Mouse (Mus musculus) spleen, postnatal 36 days (tissue): ENCODE results near the gene Zbtb20.
"Not testable (repeated sequence)": the region's sequence is repeated elsewhere in the genome, so short reads cannot be mapped to it uniquely, and the experiment has no call there.

ENCODE experiments used
- DNase-seq, 2 experiments: peaks; one replicate each; pipeline ENCODE4 v3.0.0; 2022; ENCODE audit warnings: low spot score in 2 of 2, mixed read lengths in 1 of 2

Zbtb20 gene

GRCm38 (mm10) chr16:42910716-42911115, 35.0 kb downstream of the Zbtb20 start:
- DNase-seq, result no peak

DNA sequence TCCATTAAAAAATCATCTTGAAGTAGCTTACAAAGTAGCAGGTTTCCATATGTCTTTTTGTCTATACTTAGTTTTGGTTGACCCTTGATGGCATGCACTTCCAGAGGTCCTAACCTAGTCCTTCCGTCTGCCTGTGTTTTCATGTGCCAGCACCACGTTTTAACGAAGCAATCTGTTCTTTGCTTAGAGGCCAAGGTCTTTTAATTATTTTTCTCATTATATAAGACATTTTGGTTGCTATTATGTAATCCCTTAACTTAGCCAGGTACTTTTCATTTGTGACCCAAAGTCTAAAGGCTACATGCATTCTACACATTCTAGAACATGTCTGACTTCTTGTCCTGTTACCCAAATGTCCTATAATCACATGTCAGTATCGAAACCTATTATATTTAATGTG, 35.6 kb downstream of the Zbtb20 start:
- DNase-seq, result no peak

DNA sequence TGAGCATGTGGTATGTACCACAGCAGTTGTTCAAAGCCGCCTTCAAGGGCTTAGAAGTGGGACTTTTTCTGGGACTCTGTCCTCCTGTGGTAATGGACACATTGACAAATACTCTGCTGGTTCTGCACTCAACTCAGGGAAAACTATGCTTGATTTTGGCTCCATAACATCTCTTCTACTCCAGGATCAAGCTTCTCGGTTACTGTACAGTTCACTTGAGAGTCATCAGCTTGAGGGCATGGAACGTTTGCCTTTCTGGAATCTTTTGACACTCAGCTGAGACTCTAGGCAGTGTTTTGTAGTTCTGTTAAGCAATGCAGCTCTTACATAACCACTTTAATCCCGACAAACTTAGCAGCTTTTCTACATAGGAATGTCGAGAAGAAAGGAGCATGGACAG, 36.1 kb downstream of the Zbtb20 start:
- no peak for DNase-seq

- DNase-seq, result no peak
These were observed 37.6 kb downstream of the Zbtb20 start for GRCm38 (mm10) chr16:42913291-42913690.

GRCm38 (mm10) chr16:42914457-42915085, 38.9 kb downstream of the Zbtb20 start:
- DNase-seq, result peak; percentile 17 to 27

GRCm38 (mm10) chr16:42919992-42920760, 44.5 kb downstream of the Zbtb20 start:
- no peak for DNase-seq

DNA sequence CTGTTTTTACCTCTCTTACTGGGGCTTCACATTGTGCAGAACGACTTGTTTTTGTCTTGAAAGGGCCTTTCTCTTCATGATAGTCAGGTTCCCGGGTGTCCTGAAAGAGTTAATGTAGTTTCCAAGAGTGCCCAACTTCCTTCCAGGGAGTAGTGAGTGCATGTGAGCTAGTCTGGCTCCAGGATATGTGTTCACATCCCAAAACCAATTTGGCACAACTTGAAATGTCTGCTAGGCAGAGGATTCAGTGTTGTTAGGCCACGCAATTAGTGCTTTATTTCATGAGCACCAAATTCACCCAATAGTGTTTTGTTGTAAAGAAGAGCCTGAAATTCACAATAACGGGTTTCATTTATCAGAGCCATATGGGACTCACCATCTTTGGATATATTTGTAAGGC, 45.8 kb downstream of the Zbtb20 start:
- no peak for DNase-seq

- no peak for DNase-seq
These were observed 62.5 kb downstream of the Zbtb20 start for GRCm38 (mm10) chr16:42938211-42938610.

GRCm38 (mm10) chr16:42947016-42947415, 71.3 kb downstream of the Zbtb20 start:
- DNase-seq, result no peak

DNA sequence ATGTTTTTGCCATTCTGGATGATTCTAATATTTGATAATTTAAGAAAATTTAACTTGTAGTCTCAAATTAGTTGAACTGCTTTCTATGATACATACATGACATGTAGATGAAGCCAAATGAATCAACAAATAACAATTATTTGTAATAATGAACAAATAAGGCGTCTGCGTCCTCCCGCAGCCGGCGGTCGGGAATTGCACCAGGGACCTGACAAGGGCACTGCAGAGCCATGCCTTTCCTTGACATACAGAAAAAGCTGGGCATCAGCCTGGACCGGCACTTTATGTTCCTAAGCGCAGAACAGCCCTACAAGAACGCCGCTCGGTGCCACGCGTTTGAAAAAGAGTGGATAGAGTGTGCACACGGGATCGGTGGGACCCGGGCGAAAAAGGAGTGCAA, 79.7 kb downstream of the Zbtb20 start:
- not testable (repeated sequence) for DNase-seq

- DNase-seq, result no peak
These were observed 97.2 kb downstream of the Zbtb20 start for GRCm38 (mm10) chr16:42972872-42973271.

DNA sequence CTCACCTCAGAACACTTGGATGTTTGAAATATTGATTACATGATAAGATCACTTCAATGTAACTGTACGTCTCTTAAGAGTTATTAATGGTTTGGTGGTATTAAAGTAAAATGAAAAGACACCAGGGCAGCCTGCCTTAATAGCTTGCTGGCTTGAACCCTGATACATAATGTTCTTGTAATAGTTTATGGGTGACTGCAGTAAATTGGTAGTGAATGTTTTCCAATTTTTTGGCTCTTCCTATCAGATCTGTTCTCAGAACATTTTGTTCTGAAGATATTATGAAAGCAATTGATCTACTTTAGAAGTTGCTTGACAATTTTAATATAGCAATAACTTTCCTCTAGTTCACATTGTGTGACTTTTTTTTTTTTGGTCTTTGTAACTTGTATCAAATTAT, 123.2 kb downstream of the Zbtb20 start:
- DNase-seq, result no peak

- no peak for DNase-seq
These were observed 150.7 kb downstream of the Zbtb20 start for GRCm38 (mm10) chr16:43026351-43026750.

GRCm38 (mm10) chr16:43029243-43029642, 153.6 kb downstream of the Zbtb20 start:
- no peak for DNase-seq

GRCm38 (mm10) chr16:43035709-43036108, 160.0 kb downstream of the Zbtb20 start:
- DNase-seq, result no peak

DNA sequence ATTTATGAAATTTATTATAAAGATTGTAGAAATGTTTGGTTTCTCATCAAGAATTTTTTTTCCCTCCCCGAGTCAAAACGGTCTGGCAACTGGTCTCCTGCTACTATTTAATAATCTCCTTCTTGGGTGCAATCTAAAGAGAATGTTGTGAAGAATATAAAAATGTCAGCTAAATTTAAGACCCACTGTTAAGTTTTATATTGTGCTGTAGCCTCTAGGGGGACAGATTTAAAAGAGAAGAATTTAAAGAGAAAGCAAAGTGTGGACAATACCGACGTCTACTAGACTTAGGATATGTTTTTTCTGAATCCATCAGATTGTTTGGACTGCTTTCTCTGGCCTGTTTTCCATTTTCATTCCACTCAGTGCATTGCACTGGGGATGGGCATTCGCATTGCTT, 160.8 kb downstream of the Zbtb20 start:
- no peak for DNase-seq

DNA sequence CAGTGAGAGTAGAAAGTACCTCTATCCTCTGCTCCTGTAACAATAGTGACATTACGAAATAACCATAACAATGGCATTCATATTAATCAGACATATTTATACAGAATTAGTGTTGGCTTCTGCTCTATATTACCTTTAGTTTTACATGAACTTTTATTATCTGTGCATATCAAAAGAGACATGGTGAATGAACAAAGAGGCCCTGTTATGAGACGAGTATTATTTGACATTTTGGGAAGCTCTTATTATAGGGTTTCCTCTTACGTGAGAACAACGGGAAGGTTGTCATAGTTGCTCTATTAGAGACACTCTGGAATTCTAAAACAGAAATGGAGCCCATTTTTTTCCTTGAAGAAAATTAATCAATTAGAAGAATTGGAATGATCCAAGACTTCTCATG, 161.6 kb downstream of the Zbtb20 start:
- no peak for DNase-seq

DNA sequence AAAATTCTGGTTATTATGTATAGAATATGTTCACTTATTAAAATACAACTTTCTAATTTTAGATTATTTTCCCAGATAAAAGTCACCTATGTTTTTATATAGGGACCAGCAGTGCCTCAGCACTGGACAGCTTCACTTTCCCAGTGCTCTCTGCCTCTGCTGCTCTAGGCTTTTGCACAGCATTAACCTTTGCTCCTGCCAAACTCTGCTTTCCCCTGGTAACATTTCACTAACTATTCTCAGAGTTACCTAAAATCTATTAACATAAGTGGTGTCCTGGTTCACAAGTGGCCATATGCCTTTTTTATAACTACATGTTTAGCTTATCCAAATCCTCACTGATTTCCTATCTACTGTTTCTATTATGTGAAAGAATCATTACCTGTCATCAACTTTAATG, 169.9 kb downstream of the Zbtb20 start:
- no peak for DNase-seq

- DNase-seq, result no peak
These were observed 171.0 kb downstream of the Zbtb20 start for GRCm38 (mm10) chr16:43046686-43047085.

DNA sequence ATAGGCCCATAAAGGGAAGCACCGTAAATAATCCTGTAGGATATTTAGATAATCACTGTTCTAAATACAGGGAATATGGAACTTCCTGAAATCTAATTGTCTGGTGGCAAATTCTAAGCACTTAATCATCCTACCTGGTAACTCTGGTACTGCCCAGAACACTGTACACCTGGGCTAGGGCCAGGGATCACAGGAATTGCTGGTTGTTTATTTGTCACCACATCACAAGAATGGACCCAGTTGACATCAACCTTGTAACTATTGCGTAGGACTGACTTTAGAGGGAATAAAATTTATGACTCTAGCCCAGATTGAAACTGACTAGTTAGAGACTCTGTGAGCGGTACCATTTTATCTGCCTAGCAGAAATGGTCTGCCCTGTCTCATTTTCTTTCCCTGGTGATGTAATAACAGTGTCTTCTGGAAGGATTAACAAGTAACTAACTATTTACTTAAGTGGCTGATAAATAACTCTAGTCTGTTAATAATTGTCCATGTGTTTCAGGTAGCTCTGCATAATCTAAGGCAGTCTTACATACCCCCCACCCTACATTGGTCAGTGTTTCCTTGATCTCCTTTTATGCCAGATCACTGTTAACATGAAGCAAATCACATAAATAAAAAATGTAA, 194.1 kb downstream of the Zbtb20 start:
- no peak for DNase-seq

- DNase-seq, result no peak
These were observed 196.2 kb downstream of the Zbtb20 start for GRCm38 (mm10) chr16:43071875-43072274.

- no peak for DNase-seq
These were observed 197.3 kb downstream of the Zbtb20 start for GRCm38 (mm10) chr16:43072818-43073594.
